Mouse (Mus musculus) hindbrain, embryonic 15.5 days (tissue): ENCODE data around the gene Naa40. TPM values are rescaled to one million over a fixed set of nuclear protein-coding genes. Genes with fewer than 3 reads are reported as not detected.
A peak's percentile ranks its signal among the peaks of the same experiment; 100 is the strongest.

Source experiments
- ATAC-seq: fragments of 200-750 bp; cut with Nextera tagmentation; 2 replicates; pipeline ENCODE4 v1.8.0; 2017; ENCODE audit warnings: low read depth, moderate number of reproducible peaks, moderate TSS enrichment; ENCODE audit not compliant: low FRiP score
- H3K27ac ChIP-seq: fragments of 300-500 bp; sonication (generic); replicated peaks from 2 replicates; pipeline ENCODE4 v1.5.1; 2015; ENCODE audit warnings: mild to moderate bottlenecking, inconsistent platforms
- H3K27me3 ChIP-seq: fragments of 300-500 bp; sonication (generic); 2 replicates; pipeline ENCODE4 v1.6.1; 2015; ENCODE audit warnings: control low read depth, inconsistent platforms
- H3K36me3 ChIP-seq: fragments of 300-500 bp; sonication (generic); 2 replicates; pipeline ENCODE4 v1.6.1; 2015; ENCODE audit warnings: control low read depth, inconsistent platforms
- H3K4me1 ChIP-seq: fragments of 300-500 bp; sonication (generic); replicated peaks from 2 replicates; pipeline ENCODE4 v1.6.1; 2015; ENCODE audit warnings: control low read depth, inconsistent platforms
- H3K4me2 ChIP-seq: fragments of 300-500 bp; sonication (generic); 2 replicates; pipeline ENCODE4 v1.6.1; 2015; ENCODE audit warnings: moderate library complexity, mild to moderate bottlenecking, inconsistent platforms
- H3K4me3 ChIP-seq: fragments of 300-500 bp; sonication (generic); 2 replicates; pipeline ENCODE4 v1.5.1; 2015; ENCODE audit warnings: mild to moderate bottlenecking, inconsistent platforms
- H3K9ac ChIP-seq: fragments of 300-500 bp; sonication (generic); 2 replicates; pipeline ENCODE4 v1.6.1; 2015; ENCODE audit warnings: inconsistent platforms
- H3K9me3 ChIP-seq: fragments of 300-500 bp; sonication (generic); 2 replicates; pipeline ENCODE4 v1.6.1; 2016; ENCODE audit warnings: control low read depth, inconsistent platforms
- WGBS: fragments of 180-500 bp; shearing (Covaris S2); methylation state at CpG from one replicate; pipeline ENCODE4 v1.1.7; 2015; 5-methylcytosine and 5-hydroxymethylcytosine counted together
- polyA plus RNA-seq: library from polyadenylated mRNA; unstranded; fragments of >200 nt; fragmentation: Nextera tagmentation; extraction: Ambion mirVana; gene quantifications from 2 replicates; pipeline ENCODE4 v1.2.1, GENCODE M21; 2015

Gene Naa40
- polyA plus RNA-seq, 1 experiment from 2014 or later = 66.2 TPM

GRCm38 (mm10) chr19:7225096-7225690 lies 15.8 kb downstream of the Naa40 start:
- WGBS = 86% methylated on average over 9 of the region's 9 CpGs
- no peak overlapping the region for H3K27ac ChIP-seq

GRCm38 (mm10) chr19:7224253-7224652 lies 16.7 kb downstream of the Naa40 start:
- Histone ChIP-seq H3K27ac (no peak overlapping the region), H3K27me3 (no peaks in the 10 kb centered on the region), H3K9me3 (no peaks in the 10 kb centered on the region), H3K4me2 (no peak overlapping the region), H3K36me3 (peaks cover 34% of the 10 kb centered on the region), H3K9ac (no peak overlapping the region), H3K4me1 (no peaks in the 10 kb centered on the region), H3K4me3 (no peak overlapping the region)
- ATAC-seq = no peak
- 93% methylated on average over 3 of the region's 3 CpGs for WGBS

More at GRCm38 (mm10) chr19:7225096-7225690, 15.8 kb downstream of the Naa40 start:
- Histone ChIP-seq H3K27me3 (no peaks in the 10 kb centered on the region), H3K9ac (no peak overlapping the region), H3K4me1 (no peaks in the 10 kb centered on the region), H3K4me2 (no peak overlapping the region), H3K4me3 (no peak overlapping the region), H3K9me3 (no peaks in the 10 kb centered on the region), H3K36me3 (peaks cover 44% of the 10 kb centered on the region)
- no peak for ATAC-seq

GRCm38 (mm10) chr19:7223488-7223887 lies 17.5 kb downstream of the Naa40 start:
- Histone ChIP-seq H3K4me3 (no peak overlapping the region), H3K4me2 (no peak overlapping the region), H3K27me3 (no peaks in the 10 kb centered on the region), H3K27ac (no peak overlapping the region), H3K9me3 (no peaks in the 10 kb centered on the region), H3K9ac (no peak overlapping the region), H3K4me1 (no peaks in the 10 kb centered on the region), H3K36me3 (peaks cover 29% of the 10 kb centered on the region)
- ATAC-seq = no peak

GRCm38 (mm10) chr19:7222196-7222595 lies 18.8 kb downstream of the Naa40 start:
- Histone ChIP-seq H3K4me2 (no peak overlapping the region), H3K27ac (no peak overlapping the region), H3K4me1 (peaks cover 6% of the 10 kb centered on the region; the same call in 1 of the 2 replicates), H3K9ac (no peak overlapping the region), H3K27me3 (no peaks in the 10 kb centered on the region), H3K4me3 (no peak overlapping the region), H3K9me3 (no peaks in the 10 kb centered on the region), H3K36me3 (peaks cover 16% of the 10 kb centered on the region)
- ATAC-seq = no peak
- 90% methylated on average over 6 of the region's 6 CpGs for WGBS

- peaks cover 16% of the 10 kb centered on the region for H3K36me3 ChIP-seq
- H3K27ac ChIP-seq = no peak overlapping the region
- ATAC-seq = no peak
- H3K27me3 ChIP-seq = no peaks in the 10 kb centered on the region
- no peak overlapping the region; the same call in 1 of the 2 replicates for H3K4me2 ChIP-seq
- no peak overlapping the region for H3K9ac ChIP-seq
- peaks cover 36% of the 10 kb centered on the region for H3K4me1 ChIP-seq
- no peaks in the 10 kb centered on the region for H3K9me3 ChIP-seq
- 97% methylated on average over 5 of the region's 5 CpGs for WGBS
- H3K4me3 ChIP-seq = no peak overlapping the region
Observed at GRCm38 (mm10) chr19:7218753-7219152, 22.2 kb downstream of the Naa40 start.

DNA sequence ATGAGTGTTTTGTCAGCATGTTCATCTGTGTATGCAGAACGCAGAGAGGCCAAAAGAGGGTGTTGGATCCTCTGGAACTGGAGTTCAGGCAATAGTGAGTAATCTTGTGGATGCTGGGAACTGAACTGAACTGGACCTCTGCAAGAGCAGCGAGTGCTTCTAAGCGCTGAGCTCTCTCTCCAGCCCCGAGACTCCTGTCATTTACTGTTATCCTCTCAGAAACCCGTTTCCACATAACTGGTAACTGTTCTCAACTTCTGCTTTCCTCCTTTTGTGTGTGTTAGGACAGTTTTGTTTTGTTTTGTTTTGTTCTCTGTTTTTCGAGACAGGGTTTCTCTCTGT lies 23.1 kb downstream of the Naa40 start:
- Histone ChIP-seq H3K27ac (peak overlapping the region; percentile 54), H3K4me3 (peak overlapping the region; percentile 87), H3K27me3 (no peaks in the 10 kb centered on the region), H3K9ac (peak overlapping the region; percentile 11; the same call in 1 of the 2 replicates), H3K4me2 (peak overlapping the region; percentile 72), H3K9me3 (no peaks in the 10 kb centered on the region), H3K4me1 (peaks cover 36% of the 10 kb centered on the region), H3K36me3 (peaks cover 25% of the 10 kb centered on the region)
- 11% methylated on average over 6 of the region's 6 CpGs for WGBS
- peak; percentile 20; the same call in 1 of the 2 replicates for ATAC-seq

GRCm38 (mm10) chr19:7217162-7217925 lies 23.6 kb downstream of the Naa40 start, which contains the start of gene Cox8a:
Cox8a (minus strand) TSS chr19:7217616.
- H3K36me3 ChIP-seq = peaks cover 25% of the 10 kb centered on the region
- H3K9me3 ChIP-seq = no peaks in the 10 kb centered on the region
- peak; percentile 97 for ATAC-seq
- H3K4me1 ChIP-seq = peaks cover 36% of the 10 kb centered on the region
- WGBS = under 1% methylated on average over 50 of the region's 50 CpGs
- H3K9ac ChIP-seq = peak within 1 kb of the TSS; percentile 86
- H3K4me2 ChIP-seq = peak within 1 kb of the TSS; percentile 72
- no peaks in the 10 kb centered on the region for H3K27me3 ChIP-seq
- peak within 1 kb of the TSS; percentile 94 for H3K27ac ChIP-seq
- peak within 1 kb of the TSS; percentile 87 for H3K4me3 ChIP-seq

- ATAC-seq = no peak
- no peak overlapping the region for H3K4me2 ChIP-seq
- H3K27me3 ChIP-seq = no peaks in the 10 kb centered on the region
- no peaks in the 10 kb centered on the region for H3K9me3 ChIP-seq
- peaks cover 36% of the 10 kb centered on the region for H3K4me1 ChIP-seq
- no peak overlapping the region for H3K9ac ChIP-seq
- WGBS = 87% methylated on average over 5 of the region's 5 CpGs
- peaks cover 25% of the 10 kb centered on the region for H3K36me3 ChIP-seq
- no peak overlapping the region for H3K27ac ChIP-seq
- no peak overlapping the region for H3K4me3 ChIP-seq
Observed at GRCm38 (mm10) chr19:7214484-7214883, 26.5 kb downstream of the Naa40 start.

DNA sequence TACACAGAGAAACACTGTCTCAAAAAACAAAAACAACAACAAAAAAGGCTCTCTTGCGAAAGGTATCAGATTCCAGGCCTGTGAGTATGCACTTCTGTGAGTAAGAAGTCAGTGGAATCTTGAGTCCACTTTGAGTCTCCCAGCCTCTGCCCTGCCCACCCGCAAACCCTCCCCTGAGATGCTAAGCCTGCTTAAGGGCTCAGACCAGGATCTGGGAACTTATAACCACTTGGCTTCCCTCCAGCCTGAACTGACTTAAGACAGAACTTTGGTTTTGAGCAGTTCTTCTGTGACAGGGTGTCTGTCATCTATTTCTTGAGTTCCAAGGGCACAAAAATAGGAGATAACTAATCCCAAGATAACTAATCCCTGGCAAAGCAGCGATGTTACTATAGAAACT lies 28.0 kb downstream of the Naa40 start:
- Histone ChIP-seq H3K27me3 (no peaks in the 10 kb centered on the region), H3K36me3 (peaks cover 25% of the 10 kb centered on the region), H3K9ac (no peak overlapping the region), H3K4me3 (no peak overlapping the region), H3K9me3 (no peaks in the 10 kb centered on the region), H3K27ac (no peak overlapping the region), H3K4me2 (no peak overlapping the region), H3K4me1 (peaks cover 33% of the 10 kb centered on the region)
- ATAC-seq = no peak
- WGBS = 97% methylated on average over 3 of the region's 3 CpGs

DNA sequence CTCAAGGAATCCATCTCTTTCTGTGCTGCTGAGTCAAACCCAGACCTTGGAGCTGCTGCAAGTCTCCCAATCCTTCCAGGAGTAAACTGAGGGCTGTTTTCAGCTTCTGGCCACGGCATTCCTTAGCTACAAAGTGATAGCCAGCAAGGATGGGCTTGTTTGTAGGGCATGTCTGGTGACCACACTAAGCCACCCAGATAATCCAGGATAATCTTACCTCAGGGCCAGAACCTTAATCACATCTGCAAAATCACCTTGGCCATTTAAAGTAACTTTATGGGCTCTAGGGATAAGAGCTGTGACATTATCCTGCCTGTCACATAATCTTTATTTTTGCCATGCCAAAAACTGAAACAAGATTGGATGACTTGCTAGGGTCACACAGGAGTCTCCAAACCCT lies 28.8 kb downstream of the Naa40 start:
- H3K36me3 ChIP-seq = peaks cover 25% of the 10 kb centered on the region
- WGBS = 89% methylated on average over 1 of the region's 1 CpGs
- peaks cover 29% of the 10 kb centered on the region for H3K4me1 ChIP-seq
- H3K9ac ChIP-seq = no peak overlapping the region
- H3K4me2 ChIP-seq = no peak overlapping the region
- ATAC-seq = no peak
- H3K9me3 ChIP-seq = no peaks in the 10 kb centered on the region
- H3K27me3 ChIP-seq = no peaks in the 10 kb centered on the region
- no peak overlapping the region for H3K4me3 ChIP-seq
- H3K27ac ChIP-seq = no peak overlapping the region

DNA sequence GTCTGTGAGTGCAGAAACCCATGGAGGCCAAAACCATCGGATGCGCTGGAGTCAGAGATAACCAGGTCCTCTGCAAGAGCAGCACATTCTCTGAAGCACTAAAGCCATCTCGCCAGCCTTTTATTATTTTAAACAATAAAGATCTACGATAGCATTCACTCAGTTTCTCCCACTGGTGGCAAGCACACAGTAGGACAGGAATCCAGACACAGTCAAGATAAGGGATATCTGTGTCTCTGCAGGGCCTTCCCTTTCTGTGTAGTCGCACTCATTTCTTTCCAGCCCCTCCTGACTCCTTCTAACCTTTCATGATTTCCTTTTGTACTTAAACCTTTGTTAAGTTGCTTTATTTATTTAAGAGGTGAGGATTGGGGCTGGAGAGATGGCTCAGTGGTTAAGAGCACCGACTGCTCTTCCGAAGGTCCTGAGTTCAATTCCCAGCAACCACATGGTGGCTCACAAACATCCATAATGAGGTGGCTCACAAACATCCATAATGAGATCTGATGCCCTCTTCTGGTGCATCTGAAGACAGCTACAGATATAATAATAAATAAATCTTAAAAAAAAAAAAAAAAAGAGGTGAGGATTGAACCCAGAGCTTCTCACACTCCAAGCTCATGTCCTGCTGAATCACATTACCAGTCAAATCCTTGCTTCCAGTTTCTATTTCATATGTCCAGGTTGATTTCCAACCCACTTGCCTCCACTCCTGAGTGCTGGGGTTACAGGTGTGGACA lies 30.9 kb downstream of the Naa40 start:
- Histone ChIP-seq H3K27ac (no peak overlapping the region), H3K4me3 (no peak overlapping the region), H3K4me2 (no peak overlapping the region), H3K27me3 (no peaks in the 10 kb centered on the region), H3K9me3 (no peaks in the 10 kb centered on the region), H3K4me1 (peaks cover 23% of the 10 kb centered on the region), H3K9ac (no peak overlapping the region), H3K36me3 (peaks cover 21% of the 10 kb centered on the region)
- no peak for ATAC-seq
- WGBS = 85% methylated on average over 7 of the region's 7 CpGs
